Mouse (Mus musculus) stomach, embryonic 15.5 days (tissue): ENCODE data around the gene Baz2b. TPM values are rescaled to one million over a fixed set of nuclear protein-coding genes. Genes with fewer than 3 reads are reported as not detected.

Source experiments
- ATAC-seq: fragments of 200-750 bp; cut with Nextera tagmentation; 2 replicates; pipeline ENCODE4 v1.8.0; 2017; ENCODE audit warnings: low read depth, moderate number of reproducible peaks, moderate TSS enrichment; ENCODE audit not compliant: insufficient read depth, low FRiP score
- H3K27ac ChIP-seq: fragments of 300-500 bp; sonication (generic); 2 replicates; pipeline ENCODE4 v1.5.1; 2015; ENCODE audit warnings: mild to moderate bottlenecking, inconsistent platforms
- H3K27me3 ChIP-seq: fragments of 300-500 bp; sonication (generic); replicated peaks from 2 replicates; pipeline ENCODE4 v1.6.1; 2015; ENCODE audit warnings: inconsistent platforms
- H3K36me3 ChIP-seq: fragments of 300-500 bp; sonication (generic); 2 replicates; pipeline ENCODE4 v1.6.1; 2015; ENCODE audit warnings: inconsistent platforms
- H3K4me1 ChIP-seq: fragments of 300-500 bp; sonication (generic); 2 replicates; pipeline ENCODE4 v1.6.1; 2015; ENCODE audit warnings: inconsistent platforms
- H3K4me2 ChIP-seq: fragments of 300-500 bp; sonication (generic); 2 replicates; pipeline ENCODE4 v1.6.1; 2015; ENCODE audit warnings: mild to moderate bottlenecking, inconsistent platforms
- H3K4me3 ChIP-seq: fragments of 300-500 bp; sonication (generic); replicated peaks from 2 replicates; pipeline ENCODE4 v1.5.1; 2015; ENCODE audit warnings: inconsistent platforms
- H3K9ac ChIP-seq: fragments of 300-500 bp; sonication (generic); 2 replicates; pipeline ENCODE4 v1.6.1; 2015; ENCODE audit warnings: inconsistent platforms
- H3K9me3 ChIP-seq: fragments of 300-500 bp; sonication (generic); 2 replicates; pipeline ENCODE4 v1.6.1; 2016; ENCODE audit warnings: inconsistent platforms
- WGBS: fragments of 180-500 bp; shearing (Covaris S2); methylation state at CpG from one replicate; pipeline ENCODE4 v1.1.7; 2015; 5-methylcytosine and 5-hydroxymethylcytosine counted together
- polyA plus RNA-seq: library from polyadenylated mRNA; unstranded; fragments of >200 nt; fragmentation: Nextera tagmentation; extraction: Ambion mirVana; gene quantifications from 2 replicates; pipeline ENCODE4 v1.2.1, GENCODE M21; 2015

The Baz2b gene
- polyA plus RNA-seq, 1 experiment from 2014 or later: 47.8 TPM

GRCm38 (mm10) chr2:59955916-59956315 lies 253.7 kb downstream of the Baz2b start:
- Histone ChIP-seq H3K27me3 (no peaks in the 10 kb centered on the region), H3K4me2 (no peak overlapping the region), H3K4me3 (no peak overlapping the region), H3K9ac (no peak overlapping the region), H3K27ac (no peak overlapping the region), H3K4me1 (no peaks in the 10 kb centered on the region), H3K36me3 (0 out of 2 replicates have a peak, but pooled peaks cover 16% of the 10 kb centered on the region), H3K9me3 (no peaks in the 10 kb centered on the region)
- ATAC-seq: no peak
- WGBS: 88% methylated on average over 7 of the region's 7 CpGs

GRCm38 (mm10) chr2:59954791-59955190 lies 254.8 kb downstream of the Baz2b start:
- no peak overlapping the region for H3K4me2 ChIP-seq
- no peaks in the 10 kb centered on the region for H3K4me1 ChIP-seq
- 0 out of 2 replicates have a peak, but pooled peaks cover 16% of the 10 kb centered on the region for H3K36me3 ChIP-seq
- H3K27me3 ChIP-seq: no peaks in the 10 kb centered on the region
- H3K4me3 ChIP-seq: no peak overlapping the region
- no peak for ATAC-seq
- no peaks in the 10 kb centered on the region for H3K9me3 ChIP-seq
- no peak overlapping the region for H3K9ac ChIP-seq
- no peak overlapping the region for H3K27ac ChIP-seq
- 79% methylated on average over 3 of the region's 3 CpGs for WGBS

- WGBS: 90% methylated on average over 13 of the region's 13 CpGs
- Histone ChIP-seq H3K36me3 (0 out of 2 replicates have a peak, but pooled peaks cover 21% of the 10 kb centered on the region), H3K9ac (no peak overlapping the region), H3K9me3 (no peaks in the 10 kb centered on the region), H3K4me2 (no peak overlapping the region), H3K4me3 (no peak overlapping the region), H3K4me1 (no peaks in the 10 kb centered on the region), H3K27me3 (no peaks in the 10 kb centered on the region), H3K27ac (no peak overlapping the region)
- ATAC-seq: no peak
Measured at GRCm38 (mm10) chr2:59952286-59953014, 257.2 kb downstream of the Baz2b start.

- Histone ChIP-seq H3K4me3 (no peak overlapping the region), H3K27ac (no peak overlapping the region), H3K4me1 (no peaks in the 10 kb centered on the region), H3K27me3 (no peaks in the 10 kb centered on the region), H3K36me3 (0 out of 2 replicates have a peak, but pooled peaks cover 18% of the 10 kb centered on the region), H3K9me3 (no peaks in the 10 kb centered on the region), H3K4me2 (no peak overlapping the region), H3K9ac (no peak overlapping the region)
- no peak for ATAC-seq
- 91% methylated on average over 8 of the region's 8 CpGs for WGBS
Measured at GRCm38 (mm10) chr2:59951706-59952105, 257.9 kb downstream of the Baz2b start.

GRCm38 (mm10) chr2:59951127-59951526 lies 258.5 kb downstream of the Baz2b start:
- no peak overlapping the region for H3K27ac ChIP-seq
- H3K4me2 ChIP-seq: no peak overlapping the region
- WGBS: 84% methylated on average over 4 of the region's 4 CpGs
- no peak overlapping the region for H3K9ac ChIP-seq
- H3K4me3 ChIP-seq: no peak overlapping the region
- H3K27me3 ChIP-seq: no peaks in the 10 kb centered on the region
- ATAC-seq: no peak
- H3K36me3 ChIP-seq: 0 out of 2 replicates have a peak, but pooled peaks cover 14% of the 10 kb centered on the region
- H3K4me1 ChIP-seq: no peaks in the 10 kb centered on the region
- no peaks in the 10 kb centered on the region for H3K9me3 ChIP-seq

- H3K27ac ChIP-seq: no peak overlapping the region
- H3K4me1 ChIP-seq: no peaks in the 10 kb centered on the region
- H3K4me2 ChIP-seq: no peak overlapping the region
- no peak overlapping the region for H3K9ac ChIP-seq
- 19% methylated on average over 9 of the region's 9 CpGs for WGBS
- H3K27me3 ChIP-seq: no peaks in the 10 kb centered on the region
- no peak overlapping the region for H3K4me3 ChIP-seq
- no peak for ATAC-seq
- H3K9me3 ChIP-seq: no peaks in the 10 kb centered on the region
- 0 out of 2 replicates have a peak, but pooled peaks cover 3% of the 10 kb centered on the region for H3K36me3 ChIP-seq
Measured at GRCm38 (mm10) chr2:59936296-59936695, 273.3 kb downstream of the Baz2b start.

GRCm38 (mm10) chr2:59933129-59933528 lies 276.5 kb downstream of the Baz2b start:
- Histone ChIP-seq H3K27ac (no peak overlapping the region), H3K27me3 (no peaks in the 10 kb centered on the region), H3K4me2 (no peak overlapping the region), H3K9me3 (no peaks in the 10 kb centered on the region), H3K4me3 (no peak overlapping the region), H3K4me1 (no peaks in the 10 kb centered on the region), H3K9ac (no peak overlapping the region), H3K36me3 (no peaks in the 10 kb centered on the region)
- 92% methylated on average over 3 of the region's 3 CpGs for WGBS
- no peak for ATAC-seq

GRCm38 (mm10) chr2:59932244-59932643 lies 277.4 kb downstream of the Baz2b start:
- no peaks in the 10 kb centered on the region for H3K4me1 ChIP-seq
- WGBS: 91% methylated on average over 4 of the region's 4 CpGs
- no peaks in the 10 kb centered on the region for H3K9me3 ChIP-seq
- no peak for ATAC-seq
- H3K4me2 ChIP-seq: no peak overlapping the region
- H3K9ac ChIP-seq: no peak overlapping the region
- H3K27ac ChIP-seq: no peak overlapping the region
- H3K36me3 ChIP-seq: no peaks in the 10 kb centered on the region
- H3K4me3 ChIP-seq: no peak overlapping the region
- H3K27me3 ChIP-seq: no peaks in the 10 kb centered on the region

GRCm38 (mm10) chr2:59913610-59914009 lies 296.0 kb downstream of the Baz2b start:
- Histone ChIP-seq H3K27ac (no peak overlapping the region), H3K4me3 (no peak overlapping the region), H3K9ac (no peak overlapping the region), H3K36me3 (peaks cover 22% of the 10 kb centered on the region), H3K4me1 (no peaks in the 10 kb centered on the region), H3K4me2 (no peak overlapping the region), H3K9me3 (no peaks in the 10 kb centered on the region), H3K27me3 (no peaks in the 10 kb centered on the region)
- WGBS: 91% methylated on average over 11 of the region's 11 CpGs
- no peak for ATAC-seq

- WGBS: 90% methylated on average over 9 of the region's 9 CpGs
- H3K27me3 ChIP-seq: no peaks in the 10 kb centered on the region
- H3K4me3 ChIP-seq: no peak overlapping the region
- no peaks in the 10 kb centered on the region for H3K4me1 ChIP-seq
- H3K36me3 ChIP-seq: peaks cover 22% of the 10 kb centered on the region
- no peak overlapping the region for H3K4me2 ChIP-seq
- H3K27ac ChIP-seq: no peak overlapping the region
- no peak for ATAC-seq
- no peaks in the 10 kb centered on the region for H3K9me3 ChIP-seq
- no peak overlapping the region for H3K9ac ChIP-seq
Measured at GRCm38 (mm10) chr2:59908048-59908447, 301.6 kb downstream of the Baz2b start.

- Histone ChIP-seq H3K4me3 (no peak overlapping the region), H3K4me2 (no peak overlapping the region), H3K4me1 (no peaks in the 10 kb centered on the region), H3K27me3 (no peaks in the 10 kb centered on the region), H3K9ac (no peak overlapping the region), H3K27ac (no peak overlapping the region), H3K36me3 (peaks cover 25% of the 10 kb centered on the region), H3K9me3 (no peaks in the 10 kb centered on the region)
- no peak for ATAC-seq
- 85% methylated on average over 7 of the region's 7 CpGs for WGBS
Measured at GRCm38 (mm10) chr2:59904007-59904406, 305.6 kb downstream of the Baz2b start.

- Histone ChIP-seq H3K9me3 (no peaks in the 10 kb centered on the region), H3K27me3 (no peaks in the 10 kb centered on the region), H3K4me3 (no peak overlapping the region), H3K36me3 (peaks cover 22% of the 10 kb centered on the region), H3K9ac (no peak overlapping the region), H3K4me2 (no peak overlapping the region), H3K4me1 (no peaks in the 10 kb centered on the region), H3K27ac (no peak overlapping the region)
- 80% methylated on average over 4 of the region's 4 CpGs for WGBS
- no peak for ATAC-seq
Measured at GRCm38 (mm10) chr2:59898666-59899065, 311.0 kb downstream of the Baz2b start.
